ENCODE assay signal across 14 mouse cellular contexts in genomic region chr11:50252684-50253265, GRCm38 (mm10). TPM values are rescaled to one million over a fixed set of nuclear protein-coding genes. Genes with fewer than 3 reads are reported as not detected.
A peak's percentile ranks its signal among the peaks of the same experiment; 100 is the strongest.
DNase-seq lines count a peak whose midpoint lies in the region; ATAC-seq and TF ChIP-seq lines count a peak whose summit lies in the region.
"Had no signal": no experiment of that assay in that cellular context is flagged by ENCODE, and none has a peak within 500 bp of the region (broad histone marks: within the 10 kb centered on the region; RNA-seq: fewer than 3 reads in every experiment).

No protein-coding gene starts in this region.

- peaks cover 23% of the 10 kb centered on the region for H3K36me3 ChIP-seq in heart, embryonic 13.5 days
- peaks cover 12% of the 10 kb centered on the region for H3K36me3 ChIP-seq in lung, embryonic 15.5 days
- H3K36me3 ChIP-seq in embryonic facial prominence, embryonic 10.5 days (replicated peaks) = peaks cover 31% of the 10 kb centered on the region
- peaks cover 20% of the 10 kb centered on the region for H3K36me3 ChIP-seq in limb, embryonic 14.5 days (ENCODE audit: control insufficient read depth, insufficient read depth, low read length)
- H3K36me3 ChIP-seq in liver, embryonic 12.5 days = peaks cover 20% of the 10 kb centered on the region

- H3K9ac ChIP-seq in heart, embryonic 13.5 days = peak overlapping the region; percentile 42; the same call in 1 of the 2 replicates
- no peak overlapping the region for H3K9ac ChIP-seq in lung, embryonic 15.5 days
- H3K9ac ChIP-seq in limb, embryonic 14.5 days (ENCODE audit: low read depth, low read length, severe bottlenecking) = peak overlapping the region; percentile 5; the same call in 1 of the 2 replicates
- no peak overlapping the region for H3K9ac ChIP-seq in liver, embryonic 12.5 days
- H3K9ac ChIP-seq: liver, embryonic 14.5 days; midbrain, embryonic 12.5 days had no signal

- H3K27me3 ChIP-seq in heart, embryonic 13.5 days (replicated peaks) = no peaks in the 10 kb centered on the region
- H3K27me3 ChIP-seq in lung, embryonic 15.5 days = no peaks in the 10 kb centered on the region
- H3K27me3 ChIP-seq in embryonic facial prominence, embryonic 10.5 days (replicated peaks; ENCODE audit: low read depth, poor library complexity, severe bottlenecking) = no peaks in the 10 kb centered on the region
- H3K27me3 ChIP-seq in limb, embryonic 14.5 days (ENCODE audit: control insufficient read depth, insufficient read depth, low read length) = no peaks in the 10 kb centered on the region
- H3K27me3 ChIP-seq in liver, embryonic 12.5 days (replicated peaks) = no peaks in the 10 kb centered on the region
- H3K27me3 ChIP-seq: midbrain, embryonic 12.5 days had no signal

- H3K27ac ChIP-seq in heart, embryonic 13.5 days (replicated peaks) = no peak overlapping the region; the same call in 1 of the 2 replicates
- H3K27ac ChIP-seq in lung, embryonic 15.5 days = 0 out of 2 replicates have a peak overlapping the region, but pooled peaks have one; percentile 9
- peak overlapping the region; percentile 79 for H3K27ac ChIP-seq in embryonic facial prominence, embryonic 10.5 days (replicated peaks)
- H3K27ac ChIP-seq in limb, embryonic 14.5 days (replicated peaks; ENCODE audit: low read depth, low read length) = 0 out of 2 replicates have a peak overlapping the region, but pooled peaks have one; percentile 20
- H3K27ac ChIP-seq in liver, embryonic 12.5 days = no peak overlapping the region
- H3K27ac ChIP-seq: liver, embryonic 14.5 days; midbrain, embryonic 12.5 days had no signal

- no peaks in the 10 kb centered on the region for H3K9me3 ChIP-seq in heart, embryonic 13.5 days
- no peaks in the 10 kb centered on the region for H3K9me3 ChIP-seq in lung, embryonic 15.5 days
- H3K9me3 ChIP-seq in embryonic facial prominence, embryonic 10.5 days = no peaks in the 10 kb centered on the region
- no peaks in the 10 kb centered on the region for H3K9me3 ChIP-seq in limb, embryonic 14.5 days (ENCODE audit: control insufficient read depth, low read length)
- no peaks in the 10 kb centered on the region for H3K9me3 ChIP-seq in liver, embryonic 12.5 days (replicated peaks)
- H3K9me3 ChIP-seq: midbrain, embryonic 12.5 days had no signal

- DNase-seq in heart, postnatal 14 days = no peak
- DNase-seq in lung, adult 18-20 months = no peak
- peak; percentile 45 for DNase-seq in embryonic facial prominence, embryonic 10.5 days (ENCODE audit: low spot score)
- DNase-seq in limb, embryonic 14.5 days (ENCODE audit: low spot score) = no peak
- DNase-seq in urinary bladder, postnatal 10 days (ENCODE audit: low spot score) = no peak
- DNase-seq: layer of hippocampus, adult 9-11 months had no signal

- ATAC-seq in heart, embryonic 13.5 days (ENCODE audit: extremely low read depth, insufficient number of reproducible peaks, low FRiP score, low TSS enrichment) = no peak
- ATAC-seq in lung, embryonic 15.5 days (ENCODE audit: borderline replicate concordance, extremely low read depth, low FRiP score, low TSS enrichment) = no peak
- peak; percentile 63; the same call in 1 of the 2 replicates for ATAC-seq in limb, embryonic 14.5 days (ENCODE audit: low FRiP score, low read depth)
- ATAC-seq in liver, embryonic 12.5 days = no peak
- ATAC-seq: activated CD4-positive, CD25-positive, alpha-beta regulatory T cell, adult 4 months; CD4-positive, CD25-positive, alpha-beta regulatory T cell, adult 4 months had no signal

- TF ChIP-seq POLR2A in limb, embryonic 14.5 days (IDR thresholded peaks at IDR 0.05; ENCODE audit: borderline replicate concordance, extremely low read depth, insufficient read depth, insufficient read length) = no peak

- no peak overlapping the region for H3K4me2 ChIP-seq in heart, embryonic 13.5 days
- H3K4me2 ChIP-seq in lung, embryonic 15.5 days = no peak overlapping the region
- no peak overlapping the region for H3K4me2 ChIP-seq in limb, embryonic 14.5 days (replicated peaks; ENCODE audit: low read depth, low read length, severe bottlenecking)
- H3K4me2 ChIP-seq in liver, embryonic 12.5 days = no peak overlapping the region
- H3K4me2 ChIP-seq: midbrain, embryonic 12.5 days had no signal

- intact Hi-C loops in heart, postnatal 14 days (cut with DNase I) = no loop called here

- no peak overlapping the region for H3K4me3 ChIP-seq in heart, embryonic 13.5 days
- no peak overlapping the region for H3K4me3 ChIP-seq in lung, embryonic 15.5 days
- no peak overlapping the region for H3K4me3 ChIP-seq in embryonic facial prominence, embryonic 10.5 days
- H3K4me3 ChIP-seq in limb, embryonic 14.5 days (replicated peaks; ENCODE audit: low read length) = no peak overlapping the region
- H3K4me3 ChIP-seq in liver, embryonic 12.5 days = no peak overlapping the region
- H3K4me3 ChIP-seq: erythroblast, embryonic 14.5 days; midbrain, embryonic 12.5 days had no signal

- peaks cover 20% of the 10 kb centered on the region for H3K4me1 ChIP-seq in heart, embryonic 13.5 days
- peaks cover 10% of the 10 kb centered on the region; the same call in 1 of the 2 replicates for H3K4me1 ChIP-seq in lung, embryonic 15.5 days
- peaks cover 25% of the 10 kb centered on the region for H3K4me1 ChIP-seq in embryonic facial prominence, embryonic 10.5 days
- H3K4me1 ChIP-seq in limb, embryonic 14.5 days (ENCODE audit: control insufficient read depth, insufficient read depth, low read length) = peaks cover 6% of the 10 kb centered on the region; the same call in 1 of the 2 replicates
- 0 out of 2 replicates have a peak, but pooled peaks cover 9% of the 10 kb centered on the region for H3K4me1 ChIP-seq in liver, embryonic 12.5 days
- H3K4me1 ChIP-seq: midbrain, embryonic 12.5 days had no signal

- WGBS in heart, embryonic 13.5 days = 58% methylated on average over 11 of the region's 11 CpGs
- 42% methylated on average over 11 of the region's 11 CpGs for WGBS in lung, embryonic 15.5 days
- WGBS in embryonic facial prominence, embryonic 10.5 days = 60% methylated on average over 11 of the region's 11 CpGs
- 43% methylated on average over 11 of the region's 11 CpGs for WGBS in limb, embryonic 14.5 days
- 68% methylated on average over 11 of the region's 11 CpGs for WGBS in liver, embryonic 12.5 days (ENCODE audit: insufficient replicate concordance)

RNA-seq across cellular contexts. Expression of gene Ltc4s, which starts 14.4 kb away (rescaled TPM):
- polyA plus RNA-seq in heart, embryonic 13.5 days (2015; fragmentation: Nextera tagmentation; extraction: Ambion mirVana) = 1.1 and 2.9 TPM in 2 replicates
- total RNA-seq in heart, postnatal 14 days (2021) = 1 to 10 TPM; 7.4 to 8.7 TPM
- polyA plus RNA-seq in lung, embryonic 15.5 days (2015; fragmentation: Nextera tagmentation; extraction: Ambion mirVana) = 2.5 and 2.8 TPM in 2 replicates
- polyA plus RNA-seq in embryonic facial prominence, embryonic 10.5 days (2016; fragmentation: Nextera tagmentation; extraction: Ambion mirVana) = 0.75 and 1.4 TPM in 2 replicates
- 4.0 and 7.1 TPM in 2 replicates for polyA plus RNA-seq in limb, embryonic 14.5 days (2012; rRNA removed)
- polyA plus RNA-seq in limb, embryonic 14.5 days (2014; fragmentation: Nextera tagmentation; extraction: Ambion mirVana) = 2.5 and 3.9 TPM in 2 replicates
- polyA plus RNA-seq in liver, embryonic 12.5 days (2016; fragmentation: Nextera tagmentation; extraction: Ambion mirVana) = 0.87 and 1.0 TPM in 2 replicates
- polyA plus RNA-seq: activated CD4-positive, CD25-positive, alpha-beta regulatory T cell, adult 4 months; CD4-positive, CD25-positive, alpha-beta regulatory T cell, adult 4 months; erythroblast, embryonic 14.5 days had no signal

RNA-seq across cellular contexts. Expression of gene Maml1, which starts 39.3 kb away (rescaled TPM):
- polyA plus RNA-seq in heart, embryonic 13.5 days (2015; fragmentation: Nextera tagmentation; extraction: Ambion mirVana) = 2.5 and 2.7 TPM in 2 replicates
- total RNA-seq in heart, postnatal 14 days (2021) = 10 to 100 TPM; 14.7 to 17.8 TPM
- 6.2 and 6.5 TPM in 2 replicates for polyA plus RNA-seq in lung, embryonic 15.5 days (2015; fragmentation: Nextera tagmentation; extraction: Ambion mirVana)
- 6.7 and 7.2 TPM in 2 replicates for polyA plus RNA-seq in embryonic facial prominence, embryonic 10.5 days (2016; fragmentation: Nextera tagmentation; extraction: Ambion mirVana)
- 25.2 and 30.9 TPM in 2 replicates for polyA plus RNA-seq in limb, embryonic 14.5 days (2012; rRNA removed)
- polyA plus RNA-seq in limb, embryonic 14.5 days (2014; fragmentation: Nextera tagmentation; extraction: Ambion mirVana) = 13.7 and 15.3 TPM in 2 replicates
- 3.2 and 3.3 TPM in 2 replicates for polyA plus RNA-seq in liver, embryonic 12.5 days (2016; fragmentation: Nextera tagmentation; extraction: Ambion mirVana)

RNA-seq across cellular contexts. Expression of gene Mgat4b, which starts 42.1 kb away (rescaled TPM):
- polyA plus RNA-seq in heart, embryonic 13.5 days (2015; fragmentation: Nextera tagmentation; extraction: Ambion mirVana) = 22.2 and 25.2 TPM in 2 replicates
- total RNA-seq in heart, postnatal 14 days (2021) = 100 to 1,000 TPM in 1 of 2 experiments, 10 to 100 TPM in 1; 97.2 to 101 TPM
- polyA plus RNA-seq in lung, embryonic 15.5 days (2015; fragmentation: Nextera tagmentation; extraction: Ambion mirVana) = 36.4 and 41.0 TPM in 2 replicates
- 22.6 and 23.5 TPM in 2 replicates for polyA plus RNA-seq in embryonic facial prominence, embryonic 10.5 days (2016; fragmentation: Nextera tagmentation; extraction: Ambion mirVana)
- 34.5 and 45.3 TPM in 2 replicates for polyA plus RNA-seq in limb, embryonic 14.5 days (2012; rRNA removed)
- 21.1 and 23.6 TPM in 2 replicates for polyA plus RNA-seq in limb, embryonic 14.5 days (2014; fragmentation: Nextera tagmentation; extraction: Ambion mirVana)
- polyA plus RNA-seq in liver, embryonic 12.5 days (2016; fragmentation: Nextera tagmentation; extraction: Ambion mirVana) = 29.1 and 30.7 TPM in 2 replicates

RNA-seq across cellular contexts. Expression of gene Sqstm1, which starts 42.1 kb away (rescaled TPM):
- 265 and 277 TPM in 2 replicates for polyA plus RNA-seq in heart, embryonic 13.5 days (2015; fragmentation: Nextera tagmentation; extraction: Ambion mirVana)
- 100 to 1,000 TPM; 234 to 282 TPM for total RNA-seq in heart, postnatal 14 days (2021)
- polyA plus RNA-seq in lung, embryonic 15.5 days (2015; fragmentation: Nextera tagmentation; extraction: Ambion mirVana) = 251 and 273 TPM in 2 replicates
- polyA plus RNA-seq in embryonic facial prominence, embryonic 10.5 days (2016; fragmentation: Nextera tagmentation; extraction: Ambion mirVana) = 130 and 131 TPM in 2 replicates
- polyA plus RNA-seq in limb, embryonic 14.5 days (2012; rRNA removed) = 112 and 120 TPM in 2 replicates
- 214 and 227 TPM in 2 replicates for polyA plus RNA-seq in limb, embryonic 14.5 days (2014; fragmentation: Nextera tagmentation; extraction: Ambion mirVana)
- polyA plus RNA-seq in liver, embryonic 12.5 days (2016; fragmentation: Nextera tagmentation; extraction: Ambion mirVana) = 143 and 152 TPM in 2 replicates

Comparison
In these comparisons a context has a peak if more than half of its experiments do, and no peak if none do; other contexts are left out.
1. H3K27ac ChIP-seq: peak in lung, embryonic 15.5 days (single experiment), embryonic facial prominence, embryonic 10.5 days (single experiment) and limb, embryonic 14.5 days (single experiment); none in heart, embryonic 13.5 days (single experiment) and liver, embryonic 12.5 days (single experiment).
2. H3K9ac ChIP-seq: peak in heart, embryonic 13.5 days (single experiment) and limb, embryonic 14.5 days (single experiment); none in lung, embryonic 15.5 days (single experiment) and liver, embryonic 12.5 days (single experiment).